Mouse (Mus musculus) cortical plate, adult 2 months (tissue): ENCODE results near the gene Gm15517.

Source experiments
- CTCF ChIP-seq: fragments of 200-500 bp; IDR thresholded peaks from 2 replicates; pipeline ENCODE4 v1.5.1; 2011; ENCODE audit warnings: mild to moderate bottlenecking, control low read depth, low read length; ENCODE audit not compliant: insufficient read depth; ENCODE audit errors: extremely low read depth
- POLR2A ChIP-seq: fragments of 200-500 bp; IDR thresholded peaks from 2 replicates; pipeline ENCODE4 v1.6.1; 2011; ENCODE audit warnings: mild to moderate bottlenecking, low read length, control low read depth; ENCODE audit not compliant: insufficient read depth; ENCODE audit errors: extremely low read depth

DNA sequence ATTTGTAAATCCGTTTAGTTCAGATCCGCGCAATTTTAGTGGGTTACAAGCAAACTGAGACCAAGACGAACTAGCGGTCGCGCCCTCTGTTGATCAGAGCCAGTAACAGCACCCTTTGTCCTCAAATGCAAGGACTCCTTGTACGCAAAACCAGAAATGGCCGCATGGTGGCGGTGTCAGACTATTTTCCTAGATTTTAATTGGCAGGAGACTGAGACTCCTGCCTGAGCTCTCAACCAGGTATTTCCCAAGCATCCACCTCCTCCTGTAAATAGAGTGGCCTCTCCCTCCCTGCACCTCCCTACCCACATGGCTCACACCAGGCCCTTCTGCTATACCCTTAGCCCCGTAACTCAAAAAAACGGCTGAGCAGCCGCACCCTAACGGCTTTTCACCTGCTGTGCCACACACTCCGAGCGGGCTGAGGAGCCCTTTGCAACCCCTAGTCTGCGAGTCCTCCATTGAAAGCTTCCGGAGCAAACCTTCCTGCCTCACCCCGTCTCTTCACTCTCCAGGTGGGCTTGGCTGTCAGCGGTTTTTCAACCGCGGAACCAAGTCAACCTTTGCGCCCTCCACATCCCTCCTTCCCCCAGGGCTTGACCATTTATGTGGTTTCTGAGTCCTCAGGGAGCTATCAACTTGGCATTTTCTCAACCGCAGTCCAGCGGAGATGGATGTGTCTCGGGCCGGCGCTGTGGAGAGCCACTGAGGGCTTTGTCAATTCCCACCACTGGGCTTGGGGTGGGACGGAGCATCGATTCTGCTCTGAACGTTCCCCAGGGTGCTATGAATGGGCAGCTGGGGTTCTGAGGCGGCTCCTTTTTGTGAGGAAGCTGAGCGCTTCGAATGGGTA lies 1.8 kb downstream of the Gm15517 start:
- TF ChIP-seq POLR2A: no peak
- peak; percentile 97 for TF ChIP-seq CTCF
